Mouse (Mus musculus) liver, embryonic 14.5 days (tissue): ENCODE measurements at regions not wholly inside any gene's neighbourhood (a gene's known extent, or its start where the extent isn't known, plus 50 kb on each side); places are given as distances from the start of the nearest gene placed in this dataset.

ENCODE experiments used
- CTCF ChIP-seq: IDR thresholded peaks from 2 replicates; pipeline ENCODE4 v1.5.1; 2016; ENCODE audit warnings: antibody characterized with exemption, low read depth, control low read depth
- EP300 ChIP-seq: IDR thresholded peaks from 2 replicates; pipeline ENCODE4 v1.6.1; 2016; ENCODE audit warnings: antibody characterized with exemption, low read depth

- TF ChIP-seq CTCF (no peak), EP300 (no peak)
These were observed 394.7 kb upstream of the Hs6st1 start for GRCm38 (mm10) chr1:35673524-35673923.
